Mouse (Mus musculus) heart, embryonic 14.5 days (tissue): ENCODE measurements around the gene 1110032A03Rik. TPM values are rescaled to one million over a fixed set of nuclear protein-coding genes. Genes with fewer than 3 reads are reported as not detected.

Source experiments
- ATAC-seq: fragments of 200-750 bp; cut with Nextera tagmentation; 2 replicates; pipeline ENCODE4 v1.8.0; 2017; ENCODE audit warnings: low read depth, moderate TSS enrichment; ENCODE audit not compliant: insufficient number of reproducible peaks, insufficient read depth, low FRiP score
- H3K27ac ChIP-seq, 2 experiments: fragments of 200-500 bp in 1 of 2; fragments of 300-500 bp in 1 of 2; sonication (generic) in 1 of 2; replicated peaks in 1 of 2; 2 replicates each; pipeline ENCODE4 v1.5.1; 2012 to 2014; ENCODE audit warnings: low read depth in 2 of 2, low read length in 2 of 2, control low read depth in 1 of 2, mild to moderate bottlenecking in 1 of 2, mixed read lengths in 1 of 2; ENCODE audit not compliant: control insufficient read depth in 1 of 2, insufficient read depth in 1 of 2
- H3K27me3 ChIP-seq: fragments of 300-500 bp; sonication (generic); 2 replicates; pipeline ENCODE4 v1.6.1; 2014; ENCODE audit warnings: mild to moderate bottlenecking, low read length, control low read depth; ENCODE audit not compliant: control insufficient read depth, insufficient read depth
- H3K36me3 ChIP-seq: fragments of 300-500 bp; sonication (generic); 2 replicates; pipeline ENCODE4 v1.6.1; 2014; ENCODE audit warnings: mild to moderate bottlenecking, control low read depth, low read length, mixed read lengths; ENCODE audit not compliant: control insufficient read depth, insufficient read depth
- H3K4me1 ChIP-seq, 2 experiments: fragments of 200-500 bp in 1 of 2; fragments of 300-500 bp in 1 of 2; sonication (generic) in 1 of 2; 2 replicates each; pipeline ENCODE4 v1.6.1; 2012 to 2014; ENCODE audit warnings: low read length in 2 of 2, control low read depth in 1 of 2, mixed read lengths in 1 of 2; ENCODE audit not compliant: control insufficient read depth in 2 of 2, insufficient read depth in 2 of 2
- H3K4me2 ChIP-seq: fragments of 300-500 bp; sonication (generic); 2 replicates; pipeline ENCODE4 v1.6.1; 2014; ENCODE audit warnings: mild to moderate bottlenecking, low read length
- H3K4me3 ChIP-seq, 2 experiments: fragments of 200-500 bp in 1 of 2; fragments of 300-500 bp in 1 of 2; sonication (generic) in 1 of 2; 2 replicates each; pipeline ENCODE4 v1.5.1; 2012 to 2014; ENCODE audit warnings: low read length in 2 of 2, mild to moderate bottlenecking in 2 of 2, control low read depth in 1 of 2, low read depth in 1 of 2, moderate library complexity in 1 of 2; ENCODE audit not compliant: control insufficient read depth in 1 of 2, insufficient read depth in 1 of 2
- H3K9ac ChIP-seq: fragments of 300-500 bp; sonication (generic); 2 replicates; pipeline ENCODE4 v1.6.1; 2014; ENCODE audit warnings: mild to moderate bottlenecking, low read length
- H3K9me3 ChIP-seq: fragments of 300-500 bp; sonication (generic); 2 replicates; pipeline ENCODE4 v1.6.1; 2016; ENCODE audit warnings: low read length, control low read depth; ENCODE audit not compliant: control insufficient read depth
- WGBS: fragments of 180-500 bp; shearing (Covaris S2); extraction: QIAGEN DNeasy Blood & Tissue Kit; methylation state at CpG from one replicate; pipeline ENCODE4 v1.1.7; 2014; 5-methylcytosine and 5-hydroxymethylcytosine counted together
- polyA plus RNA-seq: library from polyadenylated mRNA; unstranded; fragments of >200 nt; fragmentation: Nextera tagmentation; extraction: Ambion mirVana; gene quantifications from 2 replicates; pipeline ENCODE4 v1.2.1, GENCODE M21; 2014

1110032A03Rik gene
- polyA plus RNA-seq, 1 experiment from 2014 or later: 33.4 TPM

GRCm38 (mm10) chr9:50727925-50728651, 47.2 kb downstream of the 1110032A03Rik start:
- Histone ChIP-seq H3K27ac (peak overlapping the region; percentile 26 to 43), H3K4me1 (peaks cover 23 to 43% of the 10 kb centered on the region in 2 experiments), H3K36me3 (no peaks in the 10 kb centered on the region), H3K4me3 (peak overlapping the region; percentile 59 to 74), H3K9ac (peak overlapping the region; percentile 81), H3K4me2 (peak overlapping the region; percentile 91), H3K27me3 (no peaks in the 10 kb centered on the region), H3K9me3 (no peaks in the 10 kb centered on the region)
- under 1% methylated on average over 43 of the region's 45 CpGs for WGBS
- ATAC-seq: peak; percentile 86

- peak overlapping the region; percentile 81 for H3K9ac ChIP-seq
- H3K4me1 ChIP-seq: peaks cover 27 to 50% of the 10 kb centered on the region in 2 experiments
- H3K36me3 ChIP-seq: no peaks in the 10 kb centered on the region
- 5% methylated on average over 30 of the region's 30 CpGs for WGBS
- H3K9me3 ChIP-seq: no peaks in the 10 kb centered on the region
- H3K27ac ChIP-seq: peak overlapping the region; percentile 43 to 71
- no peaks in the 10 kb centered on the region for H3K27me3 ChIP-seq
- ATAC-seq: no peak; the same call in 1 of the 2 replicates
- H3K4me2 ChIP-seq: peak overlapping the region; percentile 91
- H3K4me3 ChIP-seq: peak overlapping the region; percentile 59 to 74
These were observed 48.0 kb downstream of the 1110032A03Rik start for GRCm38 (mm10) chr9:50727171-50727924.

- H3K4me1 ChIP-seq: peaks cover 31 to 56% of the 10 kb centered on the region in 2 experiments
- WGBS: 28% methylated on average over 8 of the region's 8 CpGs
- H3K4me3 ChIP-seq: no peak overlapping the region
- ATAC-seq: no peak
- no peaks in the 10 kb centered on the region for H3K27me3 ChIP-seq
- H3K9me3 ChIP-seq: no peaks in the 10 kb centered on the region
- H3K27ac ChIP-seq: peak overlapping the region; percentile 43 to 71
- no peaks in the 10 kb centered on the region for H3K36me3 ChIP-seq
- H3K9ac ChIP-seq: peak overlapping the region; percentile 17; the same call in 1 of the 2 replicates
- H3K4me2 ChIP-seq: peak overlapping the region; percentile 91
These were observed 49.3 kb downstream of the 1110032A03Rik start for GRCm38 (mm10) chr9:50725921-50726590.

DNA sequence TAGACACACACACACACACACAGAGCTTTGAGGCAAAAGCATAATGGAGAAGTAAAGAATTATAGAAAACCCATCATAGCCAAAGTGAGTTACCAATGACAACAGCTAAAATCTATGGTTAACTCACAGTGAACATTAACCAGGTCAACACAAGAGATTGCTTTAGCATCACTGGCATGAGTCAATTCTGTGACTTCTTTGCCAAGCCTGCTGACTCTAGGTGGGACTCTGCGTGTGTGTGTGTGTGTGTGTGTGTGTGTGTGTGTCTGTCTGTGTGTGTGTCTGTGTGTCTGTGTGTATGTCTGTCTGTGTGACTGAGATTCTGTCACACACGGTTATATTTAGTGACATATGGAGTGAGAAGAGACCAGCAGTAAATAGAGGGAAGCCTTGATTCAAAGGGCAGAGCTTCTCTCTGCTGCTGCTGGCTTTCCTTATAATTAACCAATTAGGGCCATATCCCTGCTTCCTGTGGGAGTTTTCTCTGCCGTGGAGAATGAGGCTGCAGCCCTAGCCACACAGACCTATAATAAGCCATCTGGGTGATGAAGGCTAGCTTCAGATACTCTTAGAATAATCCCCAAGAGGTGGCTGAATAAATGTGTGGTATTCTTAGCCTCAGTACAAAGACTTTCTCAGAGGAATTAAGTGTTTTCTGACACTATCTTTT, 50.5 kb downstream of the 1110032A03Rik start:
- peaks cover 33 to 56% of the 10 kb centered on the region in 2 experiments for H3K4me1 ChIP-seq
- peak overlapping the region; percentile 9; the same call in 1 of the 2 replicates for H3K4me2 ChIP-seq
- H3K36me3 ChIP-seq: no peaks in the 10 kb centered on the region
- WGBS: 46% methylated on average over 3 of the region's 3 CpGs
- no peak overlapping the region for H3K4me3 ChIP-seq
- no peaks in the 10 kb centered on the region for H3K9me3 ChIP-seq
- peak overlapping the region; percentile 74 to 95; a peak in 2 of 4 replicates for H3K27ac ChIP-seq
- H3K27me3 ChIP-seq: no peaks in the 10 kb centered on the region
- 0 out of 2 replicates have a peak overlapping the region, but pooled peaks have one; percentile 21 for H3K9ac ChIP-seq
- no peak for ATAC-seq

DNA sequence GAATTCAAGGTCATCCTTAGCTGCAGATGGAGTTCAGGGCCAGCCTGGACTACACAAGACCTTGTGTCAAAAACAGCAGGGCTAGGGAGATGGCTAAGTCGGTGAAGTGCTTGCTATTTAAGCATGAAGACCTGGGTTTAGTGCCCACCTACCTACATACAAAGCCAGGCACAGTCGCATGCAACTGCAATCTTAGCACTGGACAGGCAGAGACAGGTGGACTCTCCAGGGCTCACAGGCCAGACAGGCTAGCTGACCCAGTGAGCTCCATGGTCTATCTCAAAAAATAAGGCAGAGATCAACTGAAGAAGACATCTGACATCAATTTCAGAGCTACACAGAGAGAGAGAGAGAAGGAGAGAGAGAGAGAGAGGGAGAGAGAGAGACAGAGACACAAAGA, 51.2 kb downstream of the 1110032A03Rik start:
- H3K9me3 ChIP-seq: no peaks in the 10 kb centered on the region
- H3K4me1 ChIP-seq: peaks cover 33 to 56% of the 10 kb centered on the region in 2 experiments
- ATAC-seq: no peak
- H3K4me3 ChIP-seq: no peak overlapping the region
- H3K36me3 ChIP-seq: no peaks in the 10 kb centered on the region
- 69% methylated on average over 2 of the region's 2 CpGs for WGBS
- H3K4me2 ChIP-seq: 0 out of 2 replicates have a peak overlapping the region, but pooled peaks have one; percentile 9
- H3K27me3 ChIP-seq: no peaks in the 10 kb centered on the region
- H3K9ac ChIP-seq: no peak overlapping the region
- H3K27ac ChIP-seq: peak overlapping the region; percentile 74 to 95

DNA sequence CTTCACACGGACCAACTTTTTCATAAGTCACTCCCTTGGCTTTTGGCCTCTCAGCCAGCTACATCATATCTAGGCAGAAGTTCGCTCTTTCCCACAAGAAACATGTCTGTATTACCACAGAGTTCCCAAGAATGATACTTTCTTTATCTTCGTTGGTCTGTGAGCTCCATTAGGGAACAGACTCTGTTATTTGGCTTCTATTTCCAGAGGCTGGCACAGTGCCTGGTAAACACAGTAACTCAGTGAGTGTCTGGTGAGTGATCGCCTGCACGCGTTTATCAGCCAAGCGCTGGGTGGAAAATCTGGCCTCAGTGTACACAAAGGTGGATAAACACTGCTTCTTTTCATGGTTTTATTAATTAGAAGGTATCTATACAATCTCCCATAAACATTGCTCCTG, 51.9 kb downstream of the 1110032A03Rik start:
- Histone ChIP-seq H3K27ac (peak overlapping the region; percentile 95), H3K4me3 (peak overlapping the region; percentile 25 to 30; a peak in 3 of 4 replicates), H3K4me2 (peak overlapping the region; percentile 68), H3K36me3 (no peaks in the 10 kb centered on the region), H3K4me1 (peaks cover 33 to 52% of the 10 kb centered on the region in 2 experiments), H3K9me3 (no peaks in the 10 kb centered on the region), H3K9ac (peak overlapping the region; percentile 65), H3K27me3 (no peaks in the 10 kb centered on the region)
- 0 out of 2 replicates have a peak, but pooled peaks have one; percentile 45 for ATAC-seq
- 4% methylated on average over 7 of the region's 7 CpGs for WGBS
